In genomic region chr13:116917387-116917930, GRCm38 (mm10) we compare ENCODE assay signal across 31 mouse cellular contexts.
A peak's percentile ranks its signal among the peaks of the same experiment; 100 is the strongest.
DNase-seq lines count a peak whose midpoint lies in the region; ATAC-seq and TF ChIP-seq lines count a peak whose summit lies in the region.
"Had no signal": no experiment of that assay in that cellular context is flagged by ENCODE, and none has a peak within 500 bp of the region (broad histone marks: within the 10 kb centered on the region; RNA-seq: fewer than 3 reads in every experiment).

No protein-coding gene starts in this region.

- H3K27me3 ChIP-seq in lung, embryonic 14.5 days (ENCODE audit: insufficient read depth, low read length), result no peaks in the 10 kb centered on the region
- no peaks in the 10 kb centered on the region for H3K27me3 ChIP-seq in stomach, embryonic 16.5 days (ENCODE audit: control insufficient read depth, insufficient read depth, low read length)
- no peaks in the 10 kb centered on the region for H3K27me3 ChIP-seq in stomach, postnatal 0 days (ENCODE audit: control insufficient read depth, insufficient read depth, low read length)
- H3K27me3 ChIP-seq: forebrain, embryonic 12.5 days; megakaryocyte, embryonic 14.5 days; midbrain, embryonic 12.5 days; stomach, embryonic 15.5 days had no signal

- no peaks in the 10 kb centered on the region for H3K4me1 ChIP-seq in lung, embryonic 14.5 days (ENCODE audit: insufficient read depth)
- H3K4me1 ChIP-seq in stomach, embryonic 16.5 days (ENCODE audit: control insufficient read depth, insufficient read depth, low read length), result no peaks in the 10 kb centered on the region
- H3K4me1 ChIP-seq in stomach, postnatal 0 days (replicated peaks; ENCODE audit: control insufficient read depth, insufficient read depth), result no peaks in the 10 kb centered on the region
- H3K4me1 ChIP-seq: forebrain, embryonic 12.5 days; hindbrain, embryonic 10.5 days; megakaryocyte, embryonic 14.5 days; midbrain, embryonic 12.5 days; stomach, embryonic 15.5 days had no signal

- peak overlapping the region; percentile 42; the same call in 1 of the 2 replicates for H3K27ac ChIP-seq in lung, embryonic 14.5 days (ENCODE audit: low read depth)
- no peak overlapping the region for H3K27ac ChIP-seq in stomach, embryonic 16.5 days (ENCODE audit: low read length)
- no peak overlapping the region for H3K27ac ChIP-seq in stomach, postnatal 0 days (replicated peaks)
- H3K27ac ChIP-seq: forebrain, embryonic 12.5 days; hindbrain, embryonic 10.5 days; liver, embryonic 14.5 days; midbrain, embryonic 12.5 days; stomach, embryonic 15.5 days had no signal

- peak; percentile 97 for ATAC-seq in lung, embryonic 14.5 days (ENCODE audit: insufficient read depth)
- peak; percentile 44; the same call in 1 of the 2 replicates for ATAC-seq in stomach, embryonic 16.5 days (ENCODE audit: insufficient read depth, low FRiP score)
- no peak for ATAC-seq in stomach, postnatal 0 days (ENCODE audit: low FRiP score, low TSS enrichment)
- ATAC-seq: forebrain, postnatal 0 days; intestine, postnatal 0 days had no signal

- no peaks in the 10 kb centered on the region for H3K9me3 ChIP-seq in lung, embryonic 14.5 days (ENCODE audit: low read depth, low read length)
- no peaks in the 10 kb centered on the region for H3K9me3 ChIP-seq in stomach, embryonic 16.5 days (replicated peaks; ENCODE audit: control insufficient read depth, low read length)
- H3K9me3 ChIP-seq in stomach, postnatal 0 days (ENCODE audit: control insufficient read depth, low read length), result no peaks in the 10 kb centered on the region
- H3K9me3 ChIP-seq: forebrain, embryonic 12.5 days; hindbrain, embryonic 10.5 days; megakaryocyte, embryonic 14.5 days; midbrain, embryonic 12.5 days; stomach, embryonic 15.5 days had no signal

- no peak overlapping the region for H3K4me2 ChIP-seq in lung, embryonic 14.5 days
- H3K4me2 ChIP-seq in stomach, embryonic 16.5 days (ENCODE audit: low read depth, low read length), result no peak overlapping the region
- no peak overlapping the region for H3K4me2 ChIP-seq in stomach, postnatal 0 days (replicated peaks; ENCODE audit: low read depth)
- H3K4me2 ChIP-seq: forebrain, embryonic 12.5 days; midbrain, embryonic 12.5 days; stomach, embryonic 15.5 days had no signal

- H3K9ac ChIP-seq in lung, embryonic 14.5 days, result no peak overlapping the region
- no peak overlapping the region for H3K9ac ChIP-seq in stomach, embryonic 16.5 days (ENCODE audit: low read length)
- no peak overlapping the region for H3K9ac ChIP-seq in stomach, postnatal 0 days (ENCODE audit: low read length)
- H3K9ac ChIP-seq: forebrain, embryonic 12.5 days; forebrain, postnatal 0 days; liver, embryonic 14.5 days; midbrain, embryonic 12.5 days; stomach, embryonic 15.5 days had no signal

- no peaks in the 10 kb centered on the region for H3K36me3 ChIP-seq in lung, embryonic 14.5 days (ENCODE audit: insufficient read depth)
- no peaks in the 10 kb centered on the region for H3K36me3 ChIP-seq in stomach, embryonic 16.5 days (ENCODE audit: control insufficient read depth, insufficient read depth, low read length)
- H3K36me3 ChIP-seq in stomach, postnatal 0 days (ENCODE audit: control insufficient read depth, insufficient read depth, low read length), result no peaks in the 10 kb centered on the region
- H3K36me3 ChIP-seq: forebrain, embryonic 12.5 days; hindbrain, embryonic 10.5 days; midbrain, embryonic 12.5 days; stomach, embryonic 15.5 days had no signal

- no peak overlapping the region for H3K4me3 ChIP-seq in lung, embryonic 14.5 days (ENCODE audit: low read depth, low read length)
- H3K4me3 ChIP-seq in stomach, embryonic 16.5 days (replicated peaks; ENCODE audit: low read length), result no peak overlapping the region
- no peak overlapping the region for H3K4me3 ChIP-seq in stomach, postnatal 0 days (ENCODE audit: low read depth, low read length)
- H3K4me3 ChIP-seq: erythroblast, embryonic 14.5 days; forebrain, embryonic 12.5 days; hindbrain, embryonic 10.5 days; megakaryocyte, embryonic 14.5 days; midbrain, embryonic 12.5 days; stomach, embryonic 15.5 days had no signal

- TF ChIP-seq CTCF in lung, embryonic 14.5 days (IDR thresholded peaks at IDR 0.05; ENCODE audit: low read depth), result no peak
- no peak for TF ChIP-seq CTCF in stomach, postnatal 0 days (IDR thresholded peaks at IDR 0.05; ENCODE audit: low read depth)
- TF ChIP-seq CTCF in brain, embryonic 14.5 days (IDR thresholded peaks at IDR 0.05; ENCODE audit: borderline replicate concordance, extremely low read depth, insufficient read depth, insufficient read length), result no peak

- TF ChIP-seq POLR2A in brain, embryonic 14.5 days (IDR thresholded peaks at IDR 0.05; ENCODE audit: borderline replicate concordance, extremely low read depth, insufficient read depth, insufficient read length, poor library complexity, severe bottlenecking), result no peak

- TF ChIP-seq EP300 in stomach, postnatal 0 days (optimal IDR thresholded peaks at IDR 0.05), result no peak

- peak; percentile 69 for DNase-seq in lung, embryonic 14.5 days
- DNase-seq in lung, postnatal 25 days (ENCODE audit: low spot score), result no peak
- DNase-seq in stomach, postnatal 0 days (ENCODE audit: low spot score), result no peak
- DNase-seq in brain, embryonic 14.5 days (ENCODE audit: low read depth), result peak; percentile 7
- DNase-seq in left cerebral cortex, adult 18-20 months (ENCODE audit: low spot score in 2 of 2), result no peak
- no peak for DNase-seq in adrenal gland, postnatal 36 days
- DNase-seq: adrenal gland, postnatal 10 days; B cell, adult 2 months; cerebellum, adult 2 months; cerebellum, postnatal 14 days; forebrain, postnatal 0 days; gastrocnemius, postnatal 14 days; heart, postnatal 14 days; kidney, adult 9 months; kidney, postnatal 10 days; layer of hippocampus, postnatal 36 days; liver; lung, postnatal 4 days; retina, postnatal 1 day; right cerebral cortex, postnatal 14 days; thymus, adult 18-20 months; thymus, postnatal 36 days had no signal

- WGBS in lung, embryonic 14.5 days, result 43% methylated on average over 6 of the region's 6 CpGs
- WGBS in stomach, embryonic 16.5 days, result 48% methylated on average over 6 of the region's 6 CpGs
- 36% methylated on average over 6 of the region's 6 CpGs for WGBS in stomach, postnatal 0 days

Comparison
In these comparisons a context has a peak if more than half of its experiments do, and no peak if none do; other contexts are left out.
1. DNase-seq: peak in lung, embryonic 14.5 days (single experiment) and brain, embryonic 14.5 days (single experiment); none in lung, postnatal 25 days (single experiment), stomach, postnatal 0 days (single experiment), left cerebral cortex, adult 18-20 months (0 of 2) and adrenal gland, postnatal 36 days (0 of 2).